Mouse (Mus musculus): ENCODE data around the gene Asic1. TPM values are rescaled to one million over a fixed set of nuclear protein-coding genes. Genes with fewer than 3 reads are reported as not detected.

Gene Asic1
- total RNA-seq, 2 experiments from 2014 or later, result 29.6 to 36.9 TPM

Other genes starting within 250 kb of the Asic1 start
- gene Nckap5l, start 212.6 kb upstream of the Asic1 start, total RNA-seq (2021), result 10 to 100 TPM; 15.8 to 16.5 TPM
- gene Bcdin3d, start 195.6 kb upstream of the Asic1 start, total RNA-seq (2021), result 1 to 10 TPM; 5.0 TPM
- gene Faim2, start 142.2 kb upstream of the Asic1 start, total RNA-seq (2021), result 100 to 1,000 TPM; 421 to 452 TPM
- not detected for gene Aqp2, start 91.3 kb upstream of the Asic1 start, total RNA-seq (2021)
- not detected for gene Aqp5, start 79.6 kb upstream of the Asic1 start, total RNA-seq (2021)
- not detected for gene Aqp6, start 69.0 kb upstream of the Asic1 start, total RNA-seq (2021)
- 1 to 10 TPM; 3.8 to 6.8 TPM for gene Racgap1, start 18.7 kb upstream of the Asic1 start, total RNA-seq (2021)
- gene Smarcd1, start 31.8 kb downstream of the Asic1 start, total RNA-seq (2021), result 100 to 1,000 TPM; 108 to 109 TPM
- 1 to 10 TPM; 5.0 to 8.7 TPM for gene Gm17349, start 35.1 kb downstream of the Asic1 start, total RNA-seq (2021)
- 100 to 1,000 TPM; 130 to 153 TPM for gene Gpd1, start 47.1 kb downstream of the Asic1 start, total RNA-seq (2021)
- 100 to 1,000 TPM; 123 to 127 TPM for gene Cox14, start 55.2 kb downstream of the Asic1 start, total RNA-seq (2021)
- gene Cers5, start 102.5 kb downstream of the Asic1 start, total RNA-seq (2021), result 10 to 100 TPM; 26.4 to 29.7 TPM
- gene Lima1, start 205.1 kb downstream of the Asic1 start, total RNA-seq (2021), result 10 to 100 TPM in 1 of 2 experiments, 1 to 10 TPM in 1; 9.9 to 10.0 TPM